Mouse (Mus musculus) cerebellum, adult 2 months (tissue): Measurements from ENCODE around the gene Vcp.

Source experiments
- CTCF ChIP-seq: fragments of 200-500 bp; IDR thresholded peaks from 2 replicates; pipeline ENCODE4 v1.5.1; 2011; ENCODE audit warnings: low read depth, mild to moderate bottlenecking, control low read depth, low read length, moderate library complexity, borderline replicate concordance; ENCODE audit not compliant: insufficient read depth
- POLR2A ChIP-seq: fragments of 200-500 bp; IDR thresholded peaks from 2 replicates; pipeline ENCODE4 v1.6.1; 2011; ENCODE audit warnings: low read length, control low read depth, borderline replicate concordance; ENCODE audit not compliant: insufficient read depth

DNA sequence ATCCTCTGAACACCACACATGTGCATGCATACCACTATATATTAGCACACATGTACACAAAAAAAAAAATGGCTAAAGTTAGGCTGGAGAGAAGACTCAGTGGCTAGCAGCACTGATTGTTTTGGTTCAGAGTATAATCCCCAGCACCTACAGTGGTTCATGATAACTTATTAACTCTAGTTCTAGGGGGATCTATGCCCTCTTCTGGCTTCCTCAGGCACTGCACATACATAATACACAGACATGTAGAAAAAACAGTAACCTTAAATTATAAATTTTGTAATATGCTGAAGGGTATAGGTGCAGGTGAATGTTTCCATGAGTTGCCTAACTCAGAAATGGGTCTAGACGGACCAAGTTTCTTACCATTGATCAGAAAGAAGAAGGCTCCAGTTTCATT, 12.0 kb downstream of the Vcp start:
- TF ChIP-seq POLR2A = no peak
- TF ChIP-seq CTCF = no peak
